Mouse (Mus musculus) skeletal muscle tissue, adult 2 months (tissue): ENCODE measurements around the gene Rab20.
"Not testable (repeated sequence)": the region's sequence is repeated elsewhere in the genome, so short reads cannot be mapped to it uniquely, and the experiment has no call there.

Experiments used
- DNase-seq: peaks from one replicate; pipeline ENCODE4 v3.0.0-alpha.2; 2012; ENCODE audit warnings: low read depth, low spot score

The Rab20 gene

DNA sequence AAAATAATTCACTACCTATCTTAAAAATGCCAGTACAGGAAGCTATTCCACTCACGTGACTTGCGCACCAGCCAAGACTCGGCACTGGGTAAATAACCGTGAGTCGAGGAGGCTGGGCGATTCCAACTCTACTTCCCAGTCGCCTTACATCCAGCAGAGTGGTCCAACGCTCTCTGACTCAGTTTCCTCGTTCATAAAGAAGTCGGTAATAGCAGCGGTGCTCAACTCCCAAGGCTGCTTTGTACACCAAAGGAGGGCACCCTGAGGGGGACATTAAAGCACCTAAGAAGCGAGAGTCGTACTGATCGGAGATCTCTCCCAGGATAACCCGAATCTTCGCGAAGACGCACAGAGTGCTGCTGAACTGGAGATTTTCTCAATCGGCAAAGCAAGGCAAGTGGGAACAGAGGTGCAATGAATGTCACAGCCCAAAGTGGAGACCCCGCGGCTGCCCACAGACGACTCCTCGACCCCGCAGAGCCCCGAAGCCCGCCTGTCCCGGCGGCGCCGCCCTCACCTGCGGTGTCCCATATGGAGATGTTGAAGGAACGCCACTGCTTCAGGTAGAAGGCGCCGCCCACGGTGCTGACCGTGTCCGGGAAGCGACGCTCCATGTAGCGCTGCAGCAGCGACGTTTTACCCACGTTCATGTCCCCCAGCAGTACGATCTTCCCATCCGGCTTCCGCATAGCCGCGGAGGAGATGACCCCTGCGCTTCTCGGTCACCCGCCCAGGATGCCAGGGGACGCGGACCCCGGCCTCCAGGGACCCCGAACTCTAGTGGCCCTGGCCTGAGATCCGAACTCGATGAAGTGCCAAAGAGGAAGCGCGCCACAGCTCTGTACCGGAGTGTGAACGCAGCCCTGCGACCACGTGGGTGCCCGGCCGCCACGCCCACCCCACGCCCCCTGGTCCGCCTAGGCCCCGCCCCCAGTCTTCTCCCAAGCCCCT lies at the start of gene Rab20:
TSS of gene Rab20 (minus strand) at position 900 of the 951 bp plus-strand sequence.
- no peak for DNase-seq

DNA sequence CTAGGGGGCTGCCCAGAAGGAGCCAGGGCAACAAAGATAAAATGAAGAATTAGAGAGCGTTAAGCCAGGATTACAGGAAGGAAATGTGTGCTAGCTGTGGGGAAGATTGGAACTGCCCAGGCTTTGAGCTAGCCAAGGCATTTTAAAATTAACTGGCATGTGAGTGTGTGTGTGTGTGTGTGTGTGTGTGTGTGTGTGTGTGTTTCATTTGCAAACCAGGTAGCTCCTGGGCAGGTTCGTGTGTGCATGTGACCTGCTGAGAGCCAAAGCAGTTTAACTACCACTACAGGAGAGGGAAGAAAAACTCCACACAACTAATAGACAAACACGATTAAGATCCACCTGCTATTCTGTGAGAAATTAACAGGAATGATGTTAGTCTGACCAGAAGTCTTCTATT lies 44.8 kb upstream of the Rab20 start:
- no peak for DNase-seq

DNA sequence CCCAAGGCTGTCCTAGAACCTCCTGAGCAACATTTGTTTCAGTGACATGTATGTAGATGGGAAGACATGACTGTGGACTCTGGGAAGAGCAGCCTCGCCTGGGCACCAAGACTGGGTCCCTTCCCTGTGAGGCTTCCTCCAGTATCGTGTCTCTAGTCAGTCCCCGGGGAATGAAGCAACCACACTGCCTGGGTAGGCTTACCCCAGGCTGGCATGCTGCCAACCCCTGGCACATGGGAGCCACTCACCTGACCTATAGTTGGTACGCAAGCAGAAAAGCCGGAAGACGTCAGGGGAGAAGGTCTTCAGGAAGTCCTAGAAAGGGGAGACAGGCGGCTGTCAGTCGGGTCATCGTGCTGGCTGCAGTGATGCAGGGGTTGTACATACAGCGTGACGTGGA lies 40.2 kb upstream of the Rab20 start:
- peak; percentile 23 for DNase-seq

DNA sequence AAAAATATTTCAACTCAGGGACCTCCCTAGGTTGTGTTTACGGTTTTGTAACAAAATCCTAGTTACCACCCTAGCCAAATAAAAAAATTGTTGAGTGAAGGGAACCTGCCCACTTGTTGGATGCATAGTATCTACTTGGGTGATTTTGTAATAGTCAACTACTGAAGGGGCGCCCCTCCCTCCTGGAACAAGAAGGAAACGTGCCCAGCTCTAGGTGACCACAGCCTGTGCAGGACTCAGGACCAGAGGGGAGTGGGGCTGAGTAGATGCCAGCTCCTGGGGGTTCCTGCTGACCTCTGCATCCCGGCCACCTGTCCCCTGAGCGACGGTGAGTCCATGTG lies 39.5 kb upstream of the Rab20 start:
- DNase-seq: no peak

DNA sequence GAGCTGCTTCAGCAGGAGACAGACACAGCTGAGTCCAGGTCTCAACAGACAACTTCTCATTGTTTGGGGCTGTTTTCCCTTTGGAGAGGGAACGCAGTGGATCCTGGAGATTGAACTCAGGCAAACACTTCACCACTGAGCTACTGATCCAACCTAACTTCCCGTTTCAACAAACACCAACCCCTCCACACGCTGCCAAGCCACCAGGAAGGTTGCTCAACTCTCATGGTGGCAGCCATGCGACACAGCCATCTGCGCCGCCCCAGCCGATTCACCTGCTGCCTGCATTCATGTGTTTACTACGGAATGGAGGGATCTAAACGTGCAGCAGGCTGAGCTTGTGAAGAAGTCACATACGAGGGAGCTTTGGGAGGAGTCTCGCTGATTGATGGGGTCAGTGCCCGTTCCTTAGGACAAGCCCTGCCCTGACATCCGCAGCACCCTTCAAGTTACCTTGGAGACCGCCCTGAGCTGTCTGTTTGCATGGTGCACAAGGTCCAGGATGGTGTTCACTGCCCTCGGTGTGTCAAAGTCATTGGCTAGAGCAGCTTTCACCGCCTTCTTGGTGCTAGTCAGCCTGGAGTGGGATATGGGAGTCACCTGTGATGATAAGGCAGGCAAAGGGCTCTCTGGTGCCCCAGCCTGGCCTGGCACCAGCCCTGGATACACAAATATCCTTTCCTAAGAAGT lies 39.0 kb upstream of the Rab20 start:
- DNase-seq: no peak

DNA sequence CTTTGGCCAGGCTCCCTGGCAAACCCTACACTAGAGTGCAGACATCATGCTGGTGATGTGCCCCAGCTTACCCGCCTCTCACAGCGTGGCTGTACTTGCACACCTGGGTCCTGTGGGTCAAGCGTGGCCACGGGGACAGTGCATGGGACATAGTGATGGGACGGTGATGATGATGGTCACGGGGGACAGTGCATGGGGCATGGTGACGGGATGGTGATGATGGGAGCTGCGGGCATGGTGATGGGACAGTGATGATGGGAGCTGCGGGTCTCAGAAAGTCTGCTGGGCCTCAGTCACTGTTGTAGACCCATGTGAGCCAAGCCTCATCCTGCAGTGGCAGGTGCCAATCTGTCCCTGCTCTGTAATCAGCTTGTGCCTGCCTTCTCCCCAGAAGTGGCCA lies 37.8 kb upstream of the Rab20 start:
- DNase-seq: no peak

DNA sequence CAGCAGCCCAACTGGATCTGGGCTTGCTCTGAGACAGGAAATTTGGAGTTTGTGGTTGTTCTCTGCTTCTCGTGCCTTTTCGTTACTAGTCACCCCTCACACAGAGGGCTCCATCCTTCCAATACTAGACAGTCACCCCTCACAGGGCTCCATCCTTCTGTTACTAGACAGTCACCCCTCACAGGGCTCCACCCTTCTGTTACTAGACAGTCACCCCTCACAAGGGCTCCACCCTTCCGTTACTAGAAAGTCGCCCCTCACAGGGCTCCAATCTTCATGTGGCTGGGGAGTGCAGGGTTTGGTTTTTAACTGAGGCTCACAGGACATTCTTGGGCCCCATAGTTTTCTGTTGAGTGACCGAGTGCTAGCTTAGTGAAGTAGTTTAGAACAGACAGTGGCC lies 34.7 kb upstream of the Rab20 start:
- no peak for DNase-seq

DNA sequence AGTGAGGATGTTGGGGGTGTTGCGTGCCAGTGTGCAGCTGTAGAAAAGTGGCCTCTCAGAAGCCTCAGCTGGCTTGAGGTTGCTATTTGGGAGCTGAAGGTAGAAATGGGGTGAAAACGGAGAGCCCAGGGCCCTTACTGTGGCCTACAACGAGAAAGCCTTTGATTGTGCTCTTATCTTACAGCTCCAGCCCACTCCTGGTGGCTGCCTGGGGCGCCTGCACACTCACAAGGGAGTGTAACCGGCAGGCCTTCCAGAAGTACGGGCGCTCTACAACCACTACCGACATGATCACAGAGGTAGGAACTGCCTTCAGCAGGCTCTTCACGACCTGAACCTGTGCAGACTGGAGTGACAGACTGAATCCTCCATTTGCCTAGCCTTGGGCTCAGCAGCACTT lies 34.2 kb upstream of the Rab20 start:
- no peak for DNase-seq

DNA sequence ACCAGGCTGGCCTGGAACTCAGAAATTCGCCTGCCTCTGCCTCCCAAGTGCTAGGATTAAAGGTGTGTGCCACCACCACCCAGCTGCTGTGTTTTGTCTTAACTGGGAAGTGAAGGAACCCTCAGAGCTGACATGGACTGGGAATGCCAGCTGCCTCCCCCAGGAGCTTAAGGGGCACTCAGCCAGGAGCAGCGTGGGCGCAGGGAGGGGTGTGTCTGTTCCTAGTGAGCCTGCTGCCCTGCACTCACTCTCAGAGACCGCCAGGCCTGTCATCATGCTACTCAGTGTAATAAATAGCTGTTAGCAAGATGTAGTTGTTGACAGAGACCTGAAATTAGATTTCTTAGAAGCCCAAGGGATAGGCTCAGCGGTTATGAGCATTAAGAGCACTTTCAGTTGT lies 32.5 kb upstream of the Rab20 start:
- DNase-seq: no peak

DNA sequence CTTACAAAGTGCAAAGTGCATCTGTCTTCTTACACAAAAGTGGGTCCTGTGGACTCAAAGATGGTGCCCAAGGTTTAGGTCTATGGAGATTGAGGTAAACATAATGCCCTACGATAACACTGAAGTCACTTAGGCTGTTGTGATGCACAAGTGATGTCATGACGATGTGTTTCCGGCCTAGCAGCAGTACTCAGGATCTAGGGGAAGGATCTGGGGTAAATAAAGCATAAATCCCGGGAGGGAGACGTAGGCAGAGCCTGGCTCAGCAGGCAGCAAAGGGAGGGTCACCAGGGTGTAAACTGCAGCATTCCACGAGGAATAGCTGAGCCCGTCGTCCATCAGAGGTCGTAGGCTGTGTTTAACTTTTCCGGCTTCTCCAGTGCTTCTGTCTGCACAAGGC lies 30.4 kb upstream of the Rab20 start:
- DNase-seq: no peak

DNA sequence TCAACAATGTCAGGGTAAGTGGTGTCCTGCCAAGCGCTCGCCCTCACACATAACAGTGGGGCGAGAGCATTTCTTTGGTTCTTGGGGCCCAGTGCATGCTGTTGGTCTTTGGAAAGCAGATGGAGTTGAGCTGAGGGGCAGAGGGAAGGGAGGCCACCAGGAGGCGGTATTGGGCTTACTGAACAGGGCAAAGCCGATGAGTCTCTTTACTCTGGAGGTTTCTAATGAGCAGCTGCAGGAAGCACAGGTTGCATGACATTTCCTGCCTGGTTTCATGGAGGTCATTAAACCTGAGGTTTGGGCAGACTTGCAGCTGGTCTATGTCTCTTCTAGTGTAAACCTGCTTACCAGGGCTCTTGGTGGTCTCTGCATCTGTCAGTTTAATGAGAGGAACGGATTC lies 28.3 kb upstream of the Rab20 start:
- DNase-seq: no peak

DNA sequence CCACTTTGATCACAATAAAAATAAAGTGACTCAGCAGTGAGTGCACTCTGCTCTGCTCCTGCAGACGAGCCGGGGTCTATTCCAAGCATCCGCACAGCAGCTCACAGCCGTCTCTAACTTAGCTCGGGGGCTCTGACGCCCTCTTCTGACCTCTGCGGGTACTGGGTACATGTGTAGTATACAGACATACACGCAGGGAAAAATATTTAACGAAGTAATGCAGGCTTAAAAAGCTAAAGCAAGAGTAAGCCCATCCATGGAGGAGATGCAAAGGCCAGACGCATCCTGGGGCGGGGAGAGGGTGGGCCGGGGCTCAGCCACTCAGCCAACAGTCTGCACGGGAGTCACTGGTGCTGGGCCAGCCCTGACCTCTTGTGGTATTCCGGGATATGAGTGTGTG lies 27.6 kb upstream of the Rab20 start:
- no peak for DNase-seq

DNA sequence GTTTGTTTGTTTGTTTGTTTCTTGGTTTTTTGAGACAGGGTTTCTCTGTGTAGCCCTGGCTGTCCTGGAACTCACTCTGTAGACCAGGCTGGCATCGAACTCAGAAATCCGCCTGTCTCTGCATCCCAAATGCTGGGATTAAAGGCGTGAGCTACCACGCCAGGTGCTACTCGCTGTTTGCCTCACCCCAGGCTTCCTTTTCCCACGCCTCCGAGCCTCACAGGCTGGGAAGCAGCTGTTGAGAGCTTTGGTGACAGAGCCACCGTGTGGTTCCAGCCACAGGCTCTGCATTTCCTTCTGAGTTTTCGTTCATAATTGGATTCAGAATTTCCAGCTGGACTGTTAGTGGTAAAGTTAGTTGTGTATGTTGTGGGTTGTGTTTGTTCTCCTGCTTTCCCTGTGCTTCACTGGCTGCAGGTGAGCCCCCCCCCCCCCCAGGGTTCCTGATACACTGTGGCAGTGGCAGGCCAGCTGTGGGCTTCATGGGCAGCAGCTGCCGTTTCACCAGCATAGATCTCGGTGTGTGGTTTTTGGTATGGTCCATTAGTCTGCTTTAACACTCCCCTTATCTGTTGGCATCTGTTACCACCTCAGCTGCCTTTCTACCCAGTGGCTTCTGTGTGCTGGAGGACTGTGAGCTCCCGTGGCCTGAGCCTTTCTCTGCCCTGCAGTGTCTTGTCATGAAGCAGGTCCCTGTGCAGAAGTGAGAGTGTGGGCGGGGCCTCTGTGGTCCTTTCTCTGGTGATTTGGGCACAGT lies 25.1 kb upstream of the Rab20 start:
- no peak for DNase-seq

DNA sequence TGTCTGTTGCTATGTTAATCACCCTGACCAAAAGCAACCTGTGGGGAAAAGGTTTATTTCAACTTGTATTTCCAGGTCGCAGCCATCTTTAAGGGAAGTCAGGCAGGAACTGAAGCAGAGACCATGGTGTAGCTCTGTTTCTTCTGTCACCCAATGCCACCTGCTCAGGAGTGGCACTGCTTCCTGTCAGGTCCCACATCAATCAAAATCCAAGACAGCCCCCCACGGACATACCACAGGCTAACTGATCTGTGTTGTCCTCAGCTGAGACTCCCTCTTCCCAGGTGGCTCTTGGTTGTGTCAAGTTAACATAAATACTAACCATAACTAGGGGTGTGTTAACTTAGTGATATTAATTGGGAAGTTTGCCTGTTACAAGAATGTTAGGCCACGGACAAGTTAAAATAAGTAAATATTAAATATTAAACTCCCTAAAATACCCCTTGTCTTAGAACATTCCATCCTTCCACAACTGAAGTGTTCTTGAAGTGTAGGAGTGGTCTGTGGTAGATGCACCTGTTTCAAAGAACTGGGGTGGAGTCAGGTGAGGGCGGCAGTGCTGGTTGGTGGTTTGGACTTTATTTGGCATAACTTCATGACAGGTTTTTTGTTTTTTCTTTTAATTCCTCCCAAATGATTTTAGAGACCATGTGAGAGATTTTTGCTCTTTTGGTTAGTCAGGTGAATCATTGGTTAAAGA lies 20.4 kb upstream of the Rab20 start:
- no peak for DNase-seq

DNA sequence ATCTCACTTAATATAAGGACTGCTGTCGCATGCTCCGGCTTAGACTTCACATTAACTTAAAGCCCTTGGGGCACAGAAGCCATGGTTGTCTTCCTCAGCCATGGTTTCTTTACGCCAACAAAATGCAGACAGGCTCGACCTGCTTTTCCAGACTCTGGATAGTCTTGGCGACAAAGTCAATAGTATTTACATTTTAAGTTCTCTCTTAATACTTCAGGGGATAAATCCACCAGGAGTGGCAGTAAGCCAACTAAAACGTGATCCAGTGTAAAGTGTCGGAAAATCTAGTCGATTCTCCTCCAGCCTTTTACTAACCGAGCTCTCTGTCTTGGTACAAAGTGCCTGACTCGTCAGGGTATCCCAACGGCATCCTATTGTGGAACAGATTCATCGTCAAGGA lies 19.8 kb upstream of the Rab20 start:
- DNase-seq: no peak

DNA sequence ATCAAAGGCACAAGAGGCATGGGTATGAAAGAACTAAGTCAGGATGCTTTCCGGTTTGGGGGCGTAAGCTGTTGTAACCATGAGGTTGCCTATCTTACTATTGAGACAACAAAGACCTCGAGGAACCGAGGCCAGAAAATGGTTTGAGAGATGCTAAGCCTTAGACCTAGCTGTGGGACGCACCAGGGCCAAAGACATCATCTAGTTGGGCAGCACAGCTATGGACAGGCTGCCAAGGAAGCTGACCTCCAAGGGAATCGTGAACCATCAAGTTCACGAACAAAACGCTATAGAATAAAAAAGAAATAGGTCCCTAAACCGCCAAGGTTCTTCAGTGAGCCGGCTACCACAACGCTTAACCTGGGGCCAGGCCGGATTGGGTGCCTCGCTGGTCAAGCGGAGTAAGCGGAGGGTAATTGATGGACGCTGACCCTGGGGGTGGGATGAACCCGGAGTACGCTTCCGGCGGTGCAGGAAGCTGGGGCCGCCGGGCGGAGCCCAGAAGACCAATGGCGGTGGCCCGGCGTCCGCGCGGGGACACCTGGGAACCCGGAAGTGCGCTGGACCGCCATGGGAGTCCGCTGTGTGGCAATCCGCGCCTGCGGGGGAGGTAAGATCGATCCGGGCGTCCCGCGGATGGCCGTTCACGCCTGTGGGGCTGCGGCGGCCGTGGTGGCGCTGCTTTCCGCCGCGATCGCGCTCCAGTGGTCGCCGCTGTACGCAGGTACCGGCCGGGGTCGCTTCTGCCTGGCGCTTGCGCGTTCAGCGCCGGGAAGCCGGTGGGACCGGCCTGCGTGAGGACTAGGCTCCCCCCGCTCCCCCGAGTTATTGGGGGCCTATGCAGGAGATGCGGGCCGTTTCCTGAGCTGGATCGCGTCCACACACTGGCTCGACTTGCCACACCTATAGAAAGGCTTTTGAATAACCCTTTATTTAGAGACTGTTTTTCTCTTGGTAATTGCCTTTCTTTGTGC lies 18.8 kb upstream of the Rab20 start, which contains the start of gene Naxd:
TSS of gene Naxd (plus strand) at position 490 of the 974 bp plus-strand sequence.
- DNase-seq: peak; percentile 87

DNA sequence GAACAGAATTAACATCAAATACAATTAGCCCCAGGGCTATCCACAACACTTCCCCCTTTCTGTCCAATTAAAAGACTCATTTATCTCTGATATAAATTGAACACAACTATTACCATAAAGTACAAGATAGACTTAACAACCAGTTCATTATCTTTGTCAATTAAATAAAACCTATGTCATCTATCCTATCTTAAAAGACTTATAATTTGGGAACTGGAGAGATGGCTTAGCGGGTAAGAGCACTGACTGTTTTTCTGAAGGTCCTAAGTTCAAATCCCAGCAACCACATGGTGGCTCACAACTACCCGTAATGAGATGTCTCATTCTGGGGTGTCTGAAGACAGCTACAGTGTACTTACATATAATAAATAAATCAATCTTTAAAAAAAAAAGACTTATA lies 13.8 kb upstream of the Rab20 start:
- DNase-seq: not testable (repeated sequence)

DNA sequence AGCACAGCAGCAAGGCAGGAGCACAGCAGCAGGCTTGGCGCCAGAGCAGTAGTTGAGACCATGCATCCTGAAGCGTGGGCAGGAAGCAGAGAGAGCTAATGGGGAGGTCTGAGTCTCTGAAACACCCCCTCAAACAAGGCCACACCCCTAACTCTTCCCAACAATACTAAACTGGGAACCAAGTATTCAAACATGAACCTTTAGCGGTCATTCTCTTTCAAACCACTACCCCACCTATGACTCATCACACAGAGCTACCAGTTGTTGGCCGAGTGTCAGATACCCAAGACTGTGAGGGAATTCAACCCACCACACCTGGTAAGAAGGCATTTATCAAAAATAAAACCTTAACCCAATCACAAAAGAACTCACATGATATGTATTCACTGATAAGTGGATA lies 8.7 kb upstream of the Rab20 start:
- no peak for DNase-seq

DNA sequence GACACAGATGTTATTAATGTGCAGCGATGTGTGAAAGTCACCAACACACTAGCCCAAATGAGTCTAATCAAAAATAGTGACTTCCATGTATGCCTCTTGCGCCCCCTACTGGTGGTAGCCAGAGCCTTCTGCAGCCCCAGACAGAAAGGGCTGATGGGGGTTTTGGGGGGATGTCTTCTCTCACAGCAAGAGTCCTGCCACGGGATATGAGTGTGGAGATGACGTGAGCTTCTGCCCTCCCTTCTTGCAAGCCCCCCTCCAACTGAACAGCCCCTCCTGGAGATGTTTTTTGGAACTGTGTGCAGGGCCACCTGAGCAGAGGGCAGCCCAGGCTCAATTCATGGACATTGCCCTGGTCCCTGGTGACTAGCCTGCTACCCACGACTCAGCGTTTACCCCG lies 7.6 kb upstream of the Rab20 start:
- peak; percentile 54 for DNase-seq

DNA sequence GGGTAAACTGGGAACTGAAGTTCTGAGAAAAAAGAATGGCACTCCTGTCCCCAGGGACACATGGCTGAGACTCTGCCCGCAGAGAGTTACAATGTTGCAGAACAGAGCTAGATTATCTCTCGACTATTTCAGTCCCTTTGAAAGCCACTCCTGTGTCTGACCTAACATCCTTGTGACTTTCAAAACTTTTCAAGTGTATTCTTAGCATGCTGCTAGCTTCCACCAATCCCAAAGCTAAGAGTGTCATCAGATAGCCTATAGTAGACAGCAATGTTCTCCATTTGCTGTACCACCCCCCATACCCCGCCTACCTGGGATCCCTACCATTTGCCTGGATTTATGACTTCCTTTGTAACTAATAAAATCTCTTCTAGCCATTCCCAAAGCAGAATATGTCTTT lies 4.0 kb upstream of the Rab20 start:
- DNase-seq: no peak

DNA sequence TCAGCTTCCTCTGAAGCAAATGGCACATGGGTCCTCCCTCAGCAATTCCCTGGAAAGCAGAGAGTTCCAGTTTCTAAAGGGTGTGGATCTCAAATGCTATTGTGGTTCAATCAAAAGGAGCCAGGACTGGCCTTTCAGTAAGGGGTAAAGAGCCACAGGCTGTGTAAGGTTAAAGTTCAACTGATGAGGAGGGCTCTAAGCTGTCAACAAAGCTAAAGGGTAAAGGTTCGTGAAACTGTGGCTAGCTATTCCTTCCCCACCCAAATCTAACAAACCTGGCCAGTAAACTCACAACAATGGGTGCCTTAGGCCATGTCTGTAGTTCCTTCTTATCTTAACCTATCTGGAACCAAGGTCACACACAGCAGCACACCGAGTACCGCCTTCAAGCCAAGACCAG lies 3.4 kb upstream of the Rab20 start:
- DNase-seq: no peak
